Mouse (Mus musculus) layer of hippocampus, adult 18-20 months (tissue): ENCODE data around the gene Fthl17d. TPM values are rescaled to one million over a fixed set of nuclear protein-coding genes. Genes with fewer than 3 reads are reported as not detected.
"Not testable (repeated sequence)": the region's sequence is repeated elsewhere in the genome, so short reads cannot be mapped to it uniquely, and the experiment has no call there.

ENCODE experiments used
- DNase-seq, 2 experiments: peaks; one replicate each; pipeline ENCODE4 v3.0.0; 2022; ENCODE audit warnings: low spot score in 2 of 2
- long read RNA-seq: library from polyadenylated mRNA; stranded (forward); transcript quantifications from one replicate; pipeline ENCODE4 v2.0.0, GENCODE M21; 2021
- total RNA-seq, 2 experiments: library from RNA; stranded (reverse); gene quantifications; 2 replicates each; pipeline ENCODE4 v1.2.3; 2021

The Fthl17d gene
- total RNA-seq = not detected
- long read RNA-seq = 0 reads

GRCm38 (mm10) chrX:8986655-8987054 lies at the start of gene Fthl17d:
Fthl17d (minus strand) TSS chrX:8986755.
- not testable (repeated sequence) for DNase-seq

- not testable (repeated sequence) for DNase-seq
Observed at GRCm38 (mm10) chrX:9033193-9033592, 46.6 kb upstream of the Fthl17d start, which contains the start of gene Fthl17e. Fthl17e (plus strand) TSS chrX:9033493.

GRCm38 (mm10) chrX:9019481-9019880 lies 32.9 kb upstream of the Fthl17d start:
- no peak for DNase-seq

DNA sequence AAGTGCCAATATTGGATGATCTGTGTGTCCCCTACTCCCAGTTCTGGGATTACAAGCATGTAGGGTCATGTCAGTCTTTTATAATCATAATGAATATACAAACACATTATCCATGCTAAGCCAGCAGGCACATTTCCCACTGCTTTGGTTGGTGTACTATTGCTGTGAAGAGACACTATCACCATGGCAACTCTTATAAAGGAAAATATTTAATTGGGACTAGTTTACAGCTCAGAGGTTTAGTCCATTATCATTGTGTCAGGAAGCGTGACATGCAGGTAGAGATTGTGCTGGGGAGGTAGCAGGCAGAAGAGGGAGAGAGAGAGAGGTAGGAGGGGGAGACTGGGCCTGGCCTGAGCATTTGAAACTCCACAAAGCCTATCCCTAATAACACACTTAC lies 29.5 kb upstream of the Fthl17d start:
- no peak for DNase-seq

- DNase-seq = not testable (repeated sequence)
Observed at GRCm38 (mm10) chrX:8976459-8976858, 10.1 kb downstream of the Fthl17d start, which contains the start of gene Fthl17c. Fthl17c (minus strand) TSS chrX:8976559.

- DNase-seq = peak in 1 of 2 experiments; percentile 29
Observed at GRCm38 (mm10) chrX:8964618-8965017, 21.9 kb downstream of the Fthl17d start.

GRCm38 (mm10) chrX:8962875-8963274 lies 23.7 kb downstream of the Fthl17d start, which contains the start of gene Fthl17b:
Fthl17b (minus strand) TSS chrX:8962975.
- DNase-seq = not testable (repeated sequence)

DNA sequence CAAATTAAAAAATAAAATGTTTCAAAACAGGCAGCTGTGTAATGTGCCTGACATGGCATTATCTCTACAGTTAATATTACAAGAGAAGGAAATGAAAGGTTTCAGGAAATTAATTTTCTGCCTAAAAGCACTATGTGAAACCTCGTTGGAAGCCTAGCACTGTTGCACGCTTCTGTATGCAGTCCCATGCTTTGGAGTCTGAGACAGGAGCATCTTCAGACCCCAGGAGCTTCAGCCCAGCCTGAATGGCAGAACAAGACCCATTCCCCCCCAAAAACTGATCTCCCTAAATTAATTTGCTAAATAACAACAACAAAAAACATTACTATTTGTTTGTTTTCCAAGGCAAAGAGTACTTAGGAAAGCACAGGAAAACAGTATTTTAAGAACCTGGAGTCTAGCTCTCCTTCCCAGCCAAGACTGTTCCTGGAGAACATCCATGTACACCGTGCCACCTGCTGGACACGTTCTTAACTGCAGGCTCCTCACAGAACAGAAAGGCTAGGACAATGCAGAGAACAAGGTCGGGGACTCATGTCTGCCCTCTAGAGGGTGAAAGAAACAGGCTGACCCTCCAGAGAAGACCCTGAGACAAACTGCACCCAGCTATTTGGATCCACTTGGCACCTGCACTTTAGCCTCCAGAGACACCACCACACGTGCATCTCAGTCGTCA lies 38.3 kb downstream of the Fthl17d start:
- DNase-seq = peak; percentile 68 to 93

- no peak for DNase-seq
Observed at GRCm38 (mm10) chrX:8944041-8944440, 42.5 kb downstream of the Fthl17d start.

Other genes starting within 250 kb of the Fthl17d start
- not detected for gene Ssx9, start 238.3 kb downstream of the Fthl17d start, total RNA-seq
- not detected for gene Ssxb5, start 183.1 kb downstream of the Fthl17d start, total RNA-seq
- not detected for gene Gm6592, start 142.8 kb downstream of the Fthl17d start, total RNA-seq
- not detected for gene Gm5751, start 112.5 kb downstream of the Fthl17d start, total RNA-seq
- 10 to 100 TPM; 35.3 to 35.9 TPM for gene B630019K06Rik, start 94.4 kb downstream of the Fthl17d start, total RNA-seq
- not detected for gene Fthl17b, start 23.8 kb downstream of the Fthl17d start, total RNA-seq
- gene Fthl17c, start 10.2 kb downstream of the Fthl17d start, total RNA-seq = not detected
- gene Fthl17e, start 46.7 kb upstream of the Fthl17d start, total RNA-seq = not detected
- gene Fthl17f, start 76.3 kb upstream of the Fthl17d start, total RNA-seq = not detected
- not detected for gene 4930402K13Rik, start 117.8 kb upstream of the Fthl17d start, total RNA-seq
- gene Lancl3, start 213.1 kb upstream of the Fthl17d start, total RNA-seq = 1 to 10 TPM; 4.8 to 6.9 TPM